Mouse (Mus musculus): ENCODE measurements around the gene Hmcn1. TPM values are rescaled to one million over a fixed set of nuclear protein-coding genes. Genes with fewer than 3 reads are reported as not detected.

Hmcn1 gene
- polyA plus RNA-seq, 1 experiment: 6.3 TPM

GRCm38 (mm10) chr1:150645314-150645713 is 347.9 kb downstream of the Hmcn1 start:
- TF ChIP-seq CTCF (IDR thresholded peaks at IDR 0.05; ENCODE audit: extremely low read depth, insufficient read depth, low read length) (no peak), POLR2A (IDR thresholded peaks at IDR 0.05; ENCODE audit: extremely low read depth, insufficient read depth, low read length) (no peak)
- H3K27ac ChIP-seq (ENCODE audit: insufficient read depth, low read length): no peak overlapping the region
- H3K4me1 ChIP-seq (ENCODE audit: control insufficient read depth, insufficient read depth, low read length): no peaks in the 10 kb centered on the region

GRCm38 (mm10) chr1:150639522-150639921 is 353.7 kb downstream of the Hmcn1 start:
- no peak for TF ChIP-seq CTCF (IDR thresholded peaks at IDR 0.05; ENCODE audit: extremely low read depth, insufficient read depth, low read length)
- TF ChIP-seq POLR2A (IDR thresholded peaks at IDR 0.05; ENCODE audit: extremely low read depth, insufficient read depth, low read length): no peak
- no peaks in the 10 kb centered on the region for H3K4me1 ChIP-seq (ENCODE audit: control insufficient read depth, insufficient read depth, low read length)
- no peak overlapping the region for H3K4me3 ChIP-seq (ENCODE audit: insufficient read depth, low read length)
- H3K27ac ChIP-seq (ENCODE audit: insufficient read depth, low read length): no peak overlapping the region

More at GRCm38 (mm10) chr1:150645314-150645713, 347.9 kb downstream of the Hmcn1 start:
- H3K4me3 ChIP-seq (ENCODE audit: insufficient read depth, low read length): no peak overlapping the region

- Histone ChIP-seq H3K27ac (ENCODE audit: insufficient read depth, low read length) (no peak overlapping the region), H3K4me1 (ENCODE audit: control insufficient read depth, insufficient read depth, low read length) (no peaks in the 10 kb centered on the region), H3K4me3 (ENCODE audit: insufficient read depth, low read length) (no peak overlapping the region)
- no peak for TF ChIP-seq POLR2A (IDR thresholded peaks at IDR 0.05; ENCODE audit: extremely low read depth, insufficient read depth, low read length)
- TF ChIP-seq CTCF (IDR thresholded peaks at IDR 0.05; ENCODE audit: extremely low read depth, insufficient read depth, low read length): 0 out of 2 replicates have a peak, but pooled peaks have one; percentile 12
These were observed 360.7 kb downstream of the Hmcn1 start for GRCm38 (mm10) chr1:150632506-150632905.

GRCm38 (mm10) chr1:150631856-150632171 is 361.4 kb downstream of the Hmcn1 start:
- TF ChIP-seq POLR2A (IDR thresholded peaks at IDR 0.05; ENCODE audit: extremely low read depth, insufficient read depth, low read length): no peak
- no peak for TF ChIP-seq CTCF (IDR thresholded peaks at IDR 0.05; ENCODE audit: extremely low read depth, insufficient read depth, low read length)
- no peak overlapping the region for H3K27ac ChIP-seq (ENCODE audit: insufficient read depth, low read length)

GRCm38 (mm10) chr1:150631035-150631855 is 362.0 kb downstream of the Hmcn1 start:
- Histone ChIP-seq H3K4me1 (ENCODE audit: control insufficient read depth, insufficient read depth, low read length) (no peaks in the 10 kb centered on the region), H3K4me3 (ENCODE audit: insufficient read depth, low read length) (no peak overlapping the region), H3K27ac (ENCODE audit: insufficient read depth, low read length) (no peak overlapping the region)
- TF ChIP-seq CTCF (IDR thresholded peaks at IDR 0.05; ENCODE audit: extremely low read depth, insufficient read depth, low read length) (no peak), POLR2A (IDR thresholded peaks at IDR 0.05; ENCODE audit: extremely low read depth, insufficient read depth, low read length) (no peak)

More at GRCm38 (mm10) chr1:150631856-150632171, 361.4 kb downstream of the Hmcn1 start:
- no peaks in the 10 kb centered on the region for H3K4me1 ChIP-seq (ENCODE audit: control insufficient read depth, insufficient read depth, low read length)
- H3K4me3 ChIP-seq (ENCODE audit: insufficient read depth, low read length): no peak overlapping the region

DNA sequence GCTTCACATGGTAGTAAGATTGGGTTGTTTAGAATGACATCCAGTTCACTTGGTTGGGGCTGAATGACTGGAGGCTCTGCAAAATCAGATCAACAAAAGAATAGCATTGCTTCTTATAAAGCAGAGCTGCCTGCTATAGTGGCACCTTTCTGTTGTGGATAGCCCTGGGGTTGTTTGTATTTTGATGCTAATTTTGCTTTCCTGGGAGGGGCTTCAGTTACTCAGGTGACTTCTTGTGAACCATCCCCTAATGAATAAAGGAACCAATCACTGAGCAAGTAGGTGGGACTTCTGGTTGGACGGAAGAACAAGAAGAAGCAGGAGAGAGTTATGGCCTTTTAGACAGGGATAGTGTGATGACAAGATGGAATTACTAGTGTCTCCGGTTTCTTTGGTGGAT is 370.0 kb downstream of the Hmcn1 start:
- Histone ChIP-seq H3K27ac (ENCODE audit: insufficient read depth, low read length) (no peak overlapping the region), H3K4me3 (ENCODE audit: insufficient read depth, low read length) (no peak overlapping the region), H3K4me1 (ENCODE audit: control insufficient read depth, insufficient read depth, low read length) (no peaks in the 10 kb centered on the region)
- TF ChIP-seq POLR2A (IDR thresholded peaks at IDR 0.05; ENCODE audit: extremely low read depth, insufficient read depth, low read length) (no peak), CTCF (IDR thresholded peaks at IDR 0.05; ENCODE audit: extremely low read depth, insufficient read depth, low read length) (no peak)

DNA sequence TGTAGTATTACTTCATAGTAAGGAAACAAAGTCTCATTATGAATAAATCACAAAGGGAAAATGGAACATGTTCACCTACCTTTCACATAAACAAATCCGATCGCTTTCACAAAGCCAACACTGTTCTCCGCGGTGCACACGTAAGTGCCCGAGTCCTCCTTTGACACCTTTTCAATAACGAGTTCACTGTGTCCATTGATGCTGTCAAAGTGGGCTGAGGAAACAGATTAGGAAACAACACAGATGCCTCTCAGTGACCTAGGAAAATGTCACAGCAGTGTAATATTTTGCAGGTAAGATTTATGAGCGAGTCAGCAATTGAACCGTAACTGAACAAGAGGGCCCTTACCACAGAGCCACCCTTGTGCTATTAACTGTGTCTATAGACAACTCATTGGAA is 382.7 kb downstream of the Hmcn1 start:
- TF ChIP-seq POLR2A (IDR thresholded peaks at IDR 0.05; ENCODE audit: extremely low read depth, insufficient read depth, low read length): no peak
- TF ChIP-seq CTCF (IDR thresholded peaks at IDR 0.05; ENCODE audit: extremely low read depth, insufficient read depth, low read length): no peak
- Histone ChIP-seq H3K4me3 (ENCODE audit: insufficient read depth, low read length) (no peak overlapping the region), H3K27ac (ENCODE audit: insufficient read depth, low read length) (no peak overlapping the region), H3K4me1 (ENCODE audit: control insufficient read depth, insufficient read depth, low read length) (no peaks in the 10 kb centered on the region)

- no peak overlapping the region for H3K4me3 ChIP-seq (ENCODE audit: insufficient read depth, low read length)
- H3K27ac ChIP-seq (ENCODE audit: insufficient read depth, low read length): no peak overlapping the region
- H3K4me1 ChIP-seq (ENCODE audit: control insufficient read depth, insufficient read depth, low read length): no peaks in the 10 kb centered on the region
- TF ChIP-seq POLR2A (IDR thresholded peaks at IDR 0.05; ENCODE audit: extremely low read depth, insufficient read depth, low read length) (no peak), CTCF (IDR thresholded peaks at IDR 0.05; ENCODE audit: extremely low read depth, insufficient read depth, low read length) (no peak)
These were observed 387.1 kb downstream of the Hmcn1 start for GRCm38 (mm10) chr1:150606173-150606572.

- Histone ChIP-seq H3K4me3 (ENCODE audit: insufficient read depth, low read length) (no peak overlapping the region), H3K4me1 (ENCODE audit: control insufficient read depth, insufficient read depth, low read length) (no peaks in the 10 kb centered on the region), H3K27ac (ENCODE audit: insufficient read depth, low read length) (no peak overlapping the region)
- TF ChIP-seq POLR2A (IDR thresholded peaks at IDR 0.05; ENCODE audit: extremely low read depth, insufficient read depth, low read length) (no peak), CTCF (IDR thresholded peaks at IDR 0.05; ENCODE audit: extremely low read depth, insufficient read depth, low read length) (no peak)
These were observed 399.6 kb downstream of the Hmcn1 start for GRCm38 (mm10) chr1:150593614-150594013.

DNA sequence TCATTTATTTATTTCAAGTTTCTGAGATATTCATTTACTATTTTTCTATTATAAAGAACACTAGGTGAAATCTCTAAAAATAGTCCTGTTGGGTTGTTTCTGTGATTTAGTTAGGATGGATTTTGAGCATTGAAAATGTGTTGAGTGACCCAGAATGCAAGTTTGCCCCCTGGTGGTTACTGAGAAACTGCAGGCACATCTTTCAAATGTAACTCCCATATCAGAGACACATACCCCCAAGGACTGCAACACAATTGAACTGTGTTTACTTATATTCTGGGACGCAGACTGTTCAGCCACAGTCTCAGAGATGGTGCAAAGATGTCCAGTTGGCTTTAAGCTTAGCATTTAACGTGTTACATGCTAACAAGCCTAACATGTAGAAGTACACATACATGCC is 402.0 kb downstream of the Hmcn1 start:
- TF ChIP-seq POLR2A (IDR thresholded peaks at IDR 0.05; ENCODE audit: extremely low read depth, insufficient read depth, low read length) (no peak), CTCF (IDR thresholded peaks at IDR 0.05; ENCODE audit: extremely low read depth, insufficient read depth, low read length) (peak; percentile 48; the same call in 1 of the 2 replicates)
- no peak overlapping the region for H3K4me3 ChIP-seq (ENCODE audit: insufficient read depth, low read length)
- no peak overlapping the region for H3K27ac ChIP-seq (ENCODE audit: insufficient read depth, low read length)
- no peaks in the 10 kb centered on the region for H3K4me1 ChIP-seq (ENCODE audit: control insufficient read depth, insufficient read depth, low read length)

Measured in cortical plate, adult 2 months (tissue).